1 mouse cellular context compared by ENCODE assay signal in the genomic region with DNA sequence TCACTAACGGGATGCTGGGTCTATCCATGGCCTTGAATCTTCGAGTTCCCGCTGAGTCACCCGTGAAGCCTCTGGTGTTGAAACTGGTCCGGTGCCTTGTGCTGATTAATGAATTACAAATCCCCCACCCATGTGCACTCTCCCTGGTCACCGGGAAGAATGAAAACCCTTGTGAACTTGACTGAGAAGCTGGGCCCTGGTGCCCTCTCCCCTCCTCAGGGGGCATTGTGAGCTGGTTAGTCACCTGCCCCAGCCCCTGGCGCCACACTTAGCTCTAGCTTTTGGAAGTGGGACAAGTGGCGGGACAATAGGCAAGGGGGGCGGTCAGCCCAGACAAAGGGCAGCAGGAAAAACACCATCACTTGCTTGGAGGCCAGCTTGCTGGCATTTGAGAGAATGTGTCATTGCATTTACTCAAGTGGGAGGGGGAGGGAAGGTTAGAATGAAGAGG.
TF ChIP-seq lines count a peak whose summit lies in the region.

No protein-coding gene starts in this region.

TF ChIP-seq in MEL, 35 proteins besides CTCF, POLR2A, EP300 and RAD21:
- no peak for TF ChIP-seq NRF1 (IDR thresholded peaks at IDR 0.05; ENCODE audit: insufficient read depth, low read depth, low read length, poor library complexity, severe bottlenecking)
- no peak for TF ChIP-seq CHD2 (IDR thresholded peaks at IDR 0.05; ENCODE audit: low read length)
